Mouse (Mus musculus) heart, embryonic 13.5 days (tissue): ENCODE data around the gene Rad51. TPM values are rescaled to one million over a fixed set of nuclear protein-coding genes. Genes with fewer than 3 reads are reported as not detected.

ENCODE experiments used
- ATAC-seq: fragments of 200-750 bp; cut with Nextera tagmentation; 2 replicates; pipeline ENCODE4 v1.8.0; 2017; ENCODE audit warnings: moderate TSS enrichment; ENCODE audit not compliant: insufficient number of reproducible peaks, low FRiP score, low TSS enrichment; ENCODE audit errors: extremely low read depth
- H3K27ac ChIP-seq: fragments of 300-500 bp; sonication (generic); replicated peaks from 2 replicates; pipeline ENCODE4 v1.5.1; 2015; ENCODE audit warnings: moderate library complexity, mild to moderate bottlenecking, inconsistent platforms
- H3K27me3 ChIP-seq: fragments of 300-500 bp; sonication (generic); replicated peaks from 2 replicates; pipeline ENCODE4 v1.6.1; 2015; ENCODE audit warnings: mild to moderate bottlenecking, inconsistent platforms
- H3K36me3 ChIP-seq: fragments of 300-500 bp; sonication (generic); 2 replicates; pipeline ENCODE4 v1.6.1; 2015; ENCODE audit warnings: mild to moderate bottlenecking, inconsistent platforms
- H3K4me1 ChIP-seq: fragments of 300-500 bp; sonication (generic); 2 replicates; pipeline ENCODE4 v1.6.1; 2015; ENCODE audit warnings: inconsistent platforms
- H3K4me2 ChIP-seq: fragments of 300-500 bp; sonication (generic); 2 replicates; pipeline ENCODE4 v1.6.1; 2015; ENCODE audit warnings: inconsistent platforms, mild to moderate bottlenecking, moderate library complexity
- H3K4me3 ChIP-seq: fragments of 300-500 bp; sonication (generic); 2 replicates; pipeline ENCODE4 v1.5.1; 2015; ENCODE audit warnings: moderate library complexity, mild to moderate bottlenecking, inconsistent platforms
- H3K9ac ChIP-seq: fragments of 300-500 bp; sonication (generic); 2 replicates; pipeline ENCODE4 v1.6.1; 2015; ENCODE audit warnings: inconsistent platforms, mild to moderate bottlenecking, moderate library complexity
- H3K9me3 ChIP-seq: fragments of 300-500 bp; sonication (generic); 2 replicates; pipeline ENCODE4 v1.6.1; 2016; ENCODE audit warnings: inconsistent platforms
- WGBS: fragments of 180-500 bp; shearing (Covaris S2); methylation state at CpG from one replicate; pipeline ENCODE4 v1.1.7; 2015; ENCODE audit warnings: mixed read lengths; 5-methylcytosine and 5-hydroxymethylcytosine counted together
- polyA plus RNA-seq: library from polyadenylated mRNA; unstranded; fragments of >200 nt; fragmentation: Nextera tagmentation; extraction: Ambion mirVana; gene quantifications from 2 replicates; pipeline ENCODE4 v1.2.1, GENCODE M21; 2015

The Rad51 gene
- polyA plus RNA-seq, 1 experiment from 2014 or later = 30.7 TPM

DNA sequence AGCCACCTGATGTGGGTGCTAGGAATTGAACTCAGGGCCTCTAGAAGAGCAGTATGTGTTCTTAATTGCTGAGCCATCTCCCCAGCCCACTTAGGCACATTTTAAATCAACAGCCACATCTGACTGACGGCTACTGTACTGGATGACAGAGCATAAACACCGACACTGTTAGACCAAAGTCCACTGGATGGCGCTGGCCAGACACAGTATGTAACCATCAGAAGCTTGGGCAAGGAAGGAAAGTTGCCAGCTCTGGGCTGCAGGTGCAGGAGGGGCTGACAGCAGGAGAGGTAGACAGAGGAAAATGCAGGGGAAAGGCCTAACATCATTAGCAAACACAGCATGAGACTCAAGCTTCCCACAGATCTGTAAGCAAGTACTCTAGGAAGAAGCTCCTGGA is 64.2 kb downstream of the Rad51 start:
- Histone ChIP-seq H3K4me2 (no peak overlapping the region), H3K9ac (no peak overlapping the region), H3K4me1 (peaks cover 29% of the 10 kb centered on the region), H3K27me3 (peaks cover 3% of the 10 kb centered on the region; the same call in 1 of the 2 replicates), H3K4me3 (no peak overlapping the region), H3K27ac (no peak overlapping the region), H3K9me3 (no peaks in the 10 kb centered on the region), H3K36me3 (peaks cover 48% of the 10 kb centered on the region)
- no peak for ATAC-seq
- WGBS = 52% methylated on average over 3 of the region's 3 CpGs

DNA sequence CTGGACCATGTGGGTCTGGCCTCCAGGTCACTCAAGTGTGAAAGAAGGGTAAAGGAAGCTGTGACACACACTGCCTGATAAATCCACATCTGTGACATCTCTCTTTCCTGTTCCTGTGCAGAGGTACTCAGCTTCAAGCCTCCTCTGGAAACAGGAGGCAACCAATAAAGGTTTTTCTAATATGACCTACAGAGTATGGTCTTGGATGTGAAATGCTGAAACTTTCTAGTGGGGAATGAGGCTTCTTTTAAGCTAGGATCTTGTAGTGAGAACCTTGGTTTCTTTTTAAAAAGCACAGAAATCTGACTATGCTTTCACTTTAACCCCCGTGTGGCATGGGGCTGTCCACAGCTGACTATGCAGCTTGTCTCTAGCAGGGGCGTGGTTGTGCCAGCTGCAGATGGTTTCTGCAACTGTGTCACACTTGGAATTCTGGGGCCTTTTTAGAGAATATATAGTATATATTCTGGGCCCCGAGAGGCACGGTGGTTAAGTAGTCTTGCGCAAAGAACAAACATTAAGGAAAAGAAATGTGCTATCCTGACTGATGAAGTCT is 64.9 kb downstream of the Rad51 start:
- Histone ChIP-seq H3K4me2 (no peak overlapping the region), H3K27me3 (peaks cover 3% of the 10 kb centered on the region; the same call in 1 of the 2 replicates), H3K4me1 (peaks cover 22% of the 10 kb centered on the region), H3K4me3 (no peak overlapping the region), H3K36me3 (peaks cover 44% of the 10 kb centered on the region), H3K27ac (no peak overlapping the region), H3K9me3 (no peaks in the 10 kb centered on the region), H3K9ac (no peak overlapping the region)
- no peak for ATAC-seq
- 86% methylated on average over 5 of the region's 5 CpGs for WGBS

- 81% methylated on average over 7 of the region's 7 CpGs for WGBS
- Histone ChIP-seq H3K4me3 (no peak overlapping the region), H3K9ac (no peak overlapping the region), H3K4me2 (no peak overlapping the region), H3K27ac (no peak overlapping the region), H3K27me3 (no peaks in the 10 kb centered on the region), H3K4me1 (no peaks in the 10 kb centered on the region), H3K36me3 (peaks cover 60% of the 10 kb centered on the region), H3K9me3 (no peaks in the 10 kb centered on the region)
- ATAC-seq = no peak
Measured at GRCm38 (mm10) chr2:119182914-119183313, 70.3 kb downstream of the Rad51 start.

- peak overlapping the region; percentile 12; the same call in 1 of the 2 replicates for H3K9ac ChIP-seq
- H3K36me3 ChIP-seq = peaks cover 14% of the 10 kb centered on the region
- peak; percentile 61 for ATAC-seq
- WGBS = 7% methylated on average over 15 of the region's 15 CpGs
- H3K4me1 ChIP-seq = peaks cover 5% of the 10 kb centered on the region
- H3K27me3 ChIP-seq = no peaks in the 10 kb centered on the region
- H3K4me3 ChIP-seq = peak overlapping the region; percentile 46
- H3K9me3 ChIP-seq = no peaks in the 10 kb centered on the region
- H3K27ac ChIP-seq = no peak overlapping the region
- H3K4me2 ChIP-seq = peak overlapping the region; percentile 76
Measured at GRCm38 (mm10) chr2:119189029-119189710, 76.6 kb downstream of the Rad51 start.

- H3K4me1 ChIP-seq = peaks cover 10% of the 10 kb centered on the region
- no peak overlapping the region for H3K9ac ChIP-seq
- H3K36me3 ChIP-seq = no peaks in the 10 kb centered on the region
- no peak for ATAC-seq
- no peak overlapping the region for H3K4me3 ChIP-seq
- WGBS = 79% methylated on average over 5 of the region's 5 CpGs
- no peak overlapping the region for H3K27ac ChIP-seq
- H3K27me3 ChIP-seq = no peaks in the 10 kb centered on the region
- H3K9me3 ChIP-seq = no peaks in the 10 kb centered on the region
- no peak overlapping the region for H3K4me2 ChIP-seq
Measured at GRCm38 (mm10) chr2:119190969-119191368, 78.4 kb downstream of the Rad51 start.

GRCm38 (mm10) chr2:119194140-119194539 is 81.5 kb downstream of the Rad51 start:
- no peak for ATAC-seq
- H3K9ac ChIP-seq = 0 out of 2 replicates have a peak overlapping the region, but pooled peaks have one; percentile 1
- H3K27ac ChIP-seq = 0 out of 2 replicates have a peak overlapping the region, but pooled peaks have one; percentile 25
- H3K36me3 ChIP-seq = no peaks in the 10 kb centered on the region
- WGBS = 60% methylated on average over 5 of the region's 5 CpGs
- no peak overlapping the region for H3K4me3 ChIP-seq
- no peaks in the 10 kb centered on the region for H3K27me3 ChIP-seq
- H3K4me2 ChIP-seq = no peak overlapping the region
- H3K4me1 ChIP-seq = peaks cover 12% of the 10 kb centered on the region
- no peaks in the 10 kb centered on the region for H3K9me3 ChIP-seq

DNA sequence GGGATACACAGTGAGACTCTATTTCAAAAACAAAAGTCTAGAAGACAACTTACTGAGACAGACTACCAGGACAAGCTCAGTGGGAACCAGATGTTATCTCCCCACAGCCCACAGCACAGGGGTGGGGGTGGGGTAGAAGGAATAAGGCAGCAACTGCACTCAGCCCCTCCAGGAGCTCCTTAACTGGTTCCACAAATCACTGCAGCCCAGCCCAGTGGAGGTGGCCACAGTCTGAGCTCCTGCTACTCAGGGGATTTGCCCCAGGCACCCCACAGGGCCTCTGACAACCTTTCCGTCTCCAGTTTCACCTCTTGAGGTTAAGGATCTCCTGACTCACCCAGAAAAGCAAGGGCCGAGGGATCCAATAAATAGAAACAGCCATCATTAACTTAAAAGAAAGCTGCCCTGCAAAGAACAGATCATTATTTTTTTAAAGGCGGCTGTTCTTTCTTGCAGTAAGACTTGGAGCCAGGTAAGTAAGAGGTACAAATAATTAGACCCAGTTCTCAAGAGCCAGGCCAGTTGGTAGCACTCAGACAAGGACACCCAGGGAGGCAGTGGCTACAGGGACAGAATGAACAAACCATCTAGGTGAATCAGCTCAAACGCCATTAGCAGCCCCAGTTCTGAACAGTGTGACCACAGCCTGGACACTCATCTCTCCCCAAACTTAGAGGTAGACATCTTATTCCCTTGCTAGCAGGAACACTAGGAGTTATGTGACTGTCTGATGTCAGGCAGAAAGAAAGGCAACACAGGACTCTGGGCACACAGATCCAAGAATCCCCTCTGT is 83.9 kb downstream of the Rad51 start:
- 45% methylated on average over 4 of the region's 4 CpGs for WGBS
- ATAC-seq = no peak
- H3K27me3 ChIP-seq = no peaks in the 10 kb centered on the region
- no peak overlapping the region for H3K27ac ChIP-seq
- H3K4me2 ChIP-seq = no peak overlapping the region
- H3K9ac ChIP-seq = peak overlapping the region; percentile 33; the same call in 1 of the 2 replicates
- H3K4me1 ChIP-seq = peaks cover 11% of the 10 kb centered on the region; the same call in 1 of the 2 replicates
- no peak overlapping the region for H3K4me3 ChIP-seq
- H3K36me3 ChIP-seq = no peaks in the 10 kb centered on the region
- no peaks in the 10 kb centered on the region for H3K9me3 ChIP-seq

Other genes starting within 250 kb of the Rad51 start
- 2.3 and 3.1 TPM in 2 replicates for gene Bahd1, start 212.4 kb upstream of the Rad51 start, polyA plus RNA-seq
- gene Chst14, start 186.3 kb upstream of the Rad51 start, polyA plus RNA-seq = 19.4 and 21.6 TPM in 2 replicates
- gene Ccdc32, start 83.4 kb upstream of the Rad51 start, polyA plus RNA-seq = 16.0 and 17.6 TPM in 2 replicates
- 4.1 and 4.6 TPM in 2 replicates for gene Rpusd2, start 78.0 kb upstream of the Rad51 start, polyA plus RNA-seq
- 31.4 and 34.7 TPM in 2 replicates for gene Knl1, start 65.7 kb upstream of the Rad51 start, polyA plus RNA-seq
- 23.3 and 26.6 TPM in 2 replicates for gene Rmdn3, start 44.2 kb downstream of the Rad51 start, polyA plus RNA-seq
- 5.3 and 7.9 TPM in 2 replicates for gene Gchfr, start 55.0 kb downstream of the Rad51 start, polyA plus RNA-seq
- gene Gm14137, start 61.7 kb downstream of the Rad51 start, polyA plus RNA-seq = 0.37 and 0.44 TPM in 2 replicates
- 29.5 and 35.0 TPM in 2 replicates for gene Zfyve19, start 95.8 kb downstream of the Rad51 start, polyA plus RNA-seq
- 11.3 and 11.9 TPM in 2 replicates for gene Dnajc17, start 96.0 kb downstream of the Rad51 start, polyA plus RNA-seq
- gene Ppp1r14d, start 117.1 kb downstream of the Rad51 start, polyA plus RNA-seq = not detected in 2 replicates
- 0.96 and 1.0 TPM in 2 replicates for gene Spint1, start 124.6 kb downstream of the Rad51 start, polyA plus RNA-seq
- 0.14 and 0.60 TPM in 2 replicates for gene Rhov, start 158.5 kb downstream of the Rad51 start, polyA plus RNA-seq
- 11.9 and 13.1 TPM in 2 replicates for gene Vps18, start 175.9 kb downstream of the Rad51 start, polyA plus RNA-seq
- 7.7 and 8.7 TPM in 2 replicates for gene Dll4, start 213.0 kb downstream of the Rad51 start, polyA plus RNA-seq
- gene Chac1, start 238.4 kb downstream of the Rad51 start, polyA plus RNA-seq = 0.35 and 0.78 TPM in 2 replicates